Mouse (Mus musculus) kidney, postnatal 0 days (tissue): ENCODE results near the gene Tbc1d22a. TPM values are rescaled to one million over a fixed set of nuclear protein-coding genes. Genes with fewer than 3 reads are reported as not detected.
"Not testable (repeated sequence)": the region's sequence is repeated elsewhere in the genome, so short reads cannot be mapped to it uniquely, and the experiment has no call there.

Experiments used
- ATAC-seq: fragments of 200-750 bp; cut with Nextera tagmentation; replicated peaks from 2 replicates; pipeline ENCODE4 v1.8.0; 2017; ENCODE audit warnings: low read depth, moderate number of reproducible peaks, moderate TSS enrichment, moderate library complexity; ENCODE audit not compliant: low FRiP score
- DNase-seq: peaks from one replicate; pipeline ENCODE4 v3.0.0-alpha.2; 2016; ENCODE audit warnings: low spot score
- H3K27ac ChIP-seq: fragments of 300-500 bp; sonication (generic); 2 replicates; pipeline ENCODE4 v1.5.1; 2014; ENCODE audit warnings: mild to moderate bottlenecking
- H3K27me3 ChIP-seq: fragments of 300-500 bp; sonication (generic); 2 replicates; pipeline ENCODE4 v1.6.1; 2014; ENCODE audit warnings: low read length, mixed read lengths; ENCODE audit not compliant: insufficient read depth
- H3K36me3 ChIP-seq: fragments of 300-500 bp; sonication (generic); 2 replicates; pipeline ENCODE4 v1.6.1; 2014; ENCODE audit warnings: low read length, mixed read lengths; ENCODE audit not compliant: insufficient read depth
- H3K4me1 ChIP-seq: fragments of 300-500 bp; sonication (generic); replicated peaks from 2 replicates; pipeline ENCODE4 v1.6.1; 2014; ENCODE audit warnings: antibody characterized with exemption, low read length, mixed read lengths; ENCODE audit not compliant: insufficient read depth
- H3K4me2 ChIP-seq: fragments of 300-500 bp; sonication (generic); 2 replicates; pipeline ENCODE4 v1.6.1; 2014; ENCODE audit warnings: mild to moderate bottlenecking, low read length, moderate library complexity, mixed read lengths
- H3K4me3 ChIP-seq: fragments of 300-500 bp; sonication (generic); replicated peaks from 2 replicates; pipeline ENCODE4 v1.5.1; 2014; ENCODE audit warnings: low read depth, low read length
- H3K9ac ChIP-seq: fragments of 300-500 bp; sonication (generic); 2 replicates; pipeline ENCODE4 v1.6.1; 2014; ENCODE audit warnings: low read depth, low read length
- H3K9me3 ChIP-seq: fragments of 300-500 bp; sonication (generic); replicated peaks from 2 replicates; pipeline ENCODE4 v1.6.1; 2016; ENCODE audit warnings: low read length, inconsistent platforms, mixed read lengths
- CTCF ChIP-seq: IDR thresholded peaks from 2 replicates; pipeline ENCODE4 v1.5.1; 2016; ENCODE audit warnings: antibody characterized with exemption, low read depth, mild to moderate bottlenecking, moderate library complexity
- WGBS: fragments of 180-500 bp; shearing (Covaris S2); extraction: QIAGEN DNeasy Blood & Tissue Kit; methylation state at CpG from one replicate; pipeline ENCODE4 v1.1.7; 2014; 5-methylcytosine and 5-hydroxymethylcytosine counted together
- polyA plus RNA-seq: library from polyadenylated mRNA; unstranded; fragments of >200 nt; fragmentation: Nextera tagmentation; extraction: Ambion mirVana; gene quantifications from 2 replicates; pipeline ENCODE4 v1.2.1, GENCODE M21; 2015

Tbc1d22a gene
- polyA plus RNA-seq, 1 experiment from 2014 or later = 12.7 TPM

DNA sequence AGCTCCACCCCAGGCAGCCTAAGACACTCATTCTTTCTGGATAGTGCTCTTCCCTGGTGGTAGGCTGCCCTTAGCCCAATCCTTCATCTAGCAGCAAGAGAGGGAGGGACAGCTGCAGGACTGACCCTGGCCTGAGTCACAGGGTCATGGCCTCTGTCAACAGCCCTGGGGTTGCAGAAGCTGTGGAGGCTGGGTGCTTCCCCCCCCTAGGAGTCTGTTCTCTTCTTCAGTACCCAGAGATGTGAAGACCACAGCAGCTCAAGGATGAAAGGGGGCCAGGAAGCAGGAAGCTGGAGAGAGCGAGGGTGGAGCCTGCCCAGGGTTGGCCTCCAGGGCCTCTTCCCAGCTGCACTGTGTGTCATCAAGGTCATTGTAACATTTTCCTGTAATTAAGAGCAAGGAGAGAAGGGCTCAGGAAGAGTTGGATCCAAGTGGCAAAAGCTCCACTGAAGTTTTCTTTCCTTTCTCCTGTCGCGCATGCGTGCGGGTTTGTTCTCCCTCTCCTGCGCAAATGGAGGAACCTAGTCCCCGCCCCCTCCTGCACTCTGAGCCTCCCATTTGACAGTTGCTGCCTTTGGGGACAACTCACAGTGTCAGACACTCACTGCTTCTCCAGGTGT is 10.2 kb upstream of the Tbc1d22a start:
- Histone ChIP-seq H3K9me3 (no peaks in the 10 kb centered on the region), H3K4me3 (no peak overlapping the region), H3K27me3 (no peaks in the 10 kb centered on the region), H3K27ac (peak overlapping the region; percentile 36; the same call in 1 of the 2 replicates), H3K4me1 (peaks cover 32% of the 10 kb centered on the region), H3K4me2 (0 out of 2 replicates have a peak overlapping the region, but pooled peaks have one; percentile 4), H3K9ac (no peak overlapping the region), H3K36me3 (no peaks in the 10 kb centered on the region)
- no peak for ATAC-seq
- WGBS = 45% methylated on average over 7 of the region's 7 CpGs
- no peak for DNase-seq
- TF ChIP-seq CTCF = no peak

DNA sequence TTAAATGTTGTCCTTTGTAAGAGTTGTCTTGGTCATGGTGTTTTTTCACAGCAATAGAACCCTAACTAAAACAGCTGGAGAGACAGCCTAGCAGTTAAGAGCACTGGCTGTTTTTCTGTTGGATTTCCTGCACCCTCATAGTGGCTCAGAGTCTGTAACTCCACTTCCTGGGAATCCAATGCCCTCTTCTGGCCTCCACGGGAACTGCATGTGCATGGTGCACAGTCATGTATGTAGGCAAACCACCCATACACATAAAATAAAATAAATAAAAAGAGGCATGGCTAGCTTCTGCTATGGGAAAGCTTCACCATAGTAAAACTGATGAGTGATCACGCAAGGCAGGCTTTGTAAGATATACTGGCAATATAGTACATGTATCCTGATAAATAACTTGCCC is 9.0 kb upstream of the Tbc1d22a start:
- peak; percentile 72 for TF ChIP-seq CTCF
- no peak overlapping the region for H3K27ac ChIP-seq
- H3K4me3 ChIP-seq = no peak overlapping the region
- WGBS = 68% methylated on average over 2 of the region's 2 CpGs
- no peak overlapping the region for H3K9ac ChIP-seq
- no peaks in the 10 kb centered on the region for H3K9me3 ChIP-seq
- no peaks in the 10 kb centered on the region for H3K27me3 ChIP-seq
- ATAC-seq = no peak
- H3K4me2 ChIP-seq = no peak overlapping the region
- peaks cover 28% of the 10 kb centered on the region for H3K4me1 ChIP-seq
- DNase-seq = no peak
- H3K36me3 ChIP-seq = no peaks in the 10 kb centered on the region

DNA sequence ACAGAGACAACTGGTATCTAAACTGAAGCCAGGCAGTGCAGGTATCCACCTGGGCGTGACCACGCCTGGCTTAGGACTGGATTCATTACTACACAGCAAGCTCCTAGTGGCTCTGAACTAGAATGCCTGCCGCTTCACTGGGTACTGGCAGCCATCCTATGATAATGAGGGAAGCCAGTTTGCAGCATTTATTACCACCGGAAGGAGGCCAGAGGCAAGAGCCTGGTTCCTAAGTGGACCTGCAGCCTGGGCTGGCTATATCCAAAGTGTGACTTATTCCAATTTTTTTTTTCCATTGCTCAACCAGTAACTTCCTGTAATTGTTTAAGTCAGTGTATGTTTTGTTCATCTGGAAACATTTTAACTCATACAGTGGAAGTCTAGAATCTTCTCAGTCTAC is 7.9 kb upstream of the Tbc1d22a start:
- H3K4me1 ChIP-seq = peaks cover 22% of the 10 kb centered on the region
- no peak overlapping the region for H3K4me3 ChIP-seq
- no peak overlapping the region for H3K4me2 ChIP-seq
- no peaks in the 10 kb centered on the region for H3K36me3 ChIP-seq
- H3K9me3 ChIP-seq = no peaks in the 10 kb centered on the region
- no peaks in the 10 kb centered on the region for H3K27me3 ChIP-seq
- H3K9ac ChIP-seq = no peak overlapping the region
- WGBS = 60% methylated on average over 4 of the region's 4 CpGs
- DNase-seq (no peak), ATAC-seq (no peak)
- TF ChIP-seq CTCF = peak; percentile 14; the same call in 1 of the 2 replicates
- peak overlapping the region; percentile 42; the same call in 1 of the 2 replicates for H3K27ac ChIP-seq

DNA sequence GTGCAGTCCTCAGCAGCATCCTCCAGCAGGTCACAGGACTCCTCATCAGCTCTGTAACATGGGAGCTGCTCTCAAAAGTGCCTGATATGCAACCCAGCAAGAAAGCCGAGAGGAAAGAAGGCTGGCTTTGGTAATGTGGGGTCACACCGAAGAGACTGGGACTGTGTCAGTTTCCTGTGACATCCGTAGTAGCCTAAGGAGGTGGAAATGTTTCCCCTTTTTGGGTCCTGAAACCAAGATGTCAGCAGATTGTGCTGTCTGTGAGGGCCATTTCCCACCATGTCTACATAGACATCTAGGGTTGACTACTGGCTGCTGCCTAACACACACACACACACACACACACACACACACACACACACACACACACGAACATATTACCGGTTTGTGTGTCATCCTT is 2.1 kb upstream of the Tbc1d22a start:
- not testable (repeated sequence) for H3K4me2 ChIP-seq, H3K4me1 ChIP-seq, H3K36me3 ChIP-seq, H3K9me3 ChIP-seq, H3K27me3 ChIP-seq, ATAC-seq, H3K4me3 ChIP-seq, H3K27ac ChIP-seq, DNase-seq, H3K9ac ChIP-seq
- 91% methylated on average over 5 of the region's 5 CpGs for WGBS

DNA sequence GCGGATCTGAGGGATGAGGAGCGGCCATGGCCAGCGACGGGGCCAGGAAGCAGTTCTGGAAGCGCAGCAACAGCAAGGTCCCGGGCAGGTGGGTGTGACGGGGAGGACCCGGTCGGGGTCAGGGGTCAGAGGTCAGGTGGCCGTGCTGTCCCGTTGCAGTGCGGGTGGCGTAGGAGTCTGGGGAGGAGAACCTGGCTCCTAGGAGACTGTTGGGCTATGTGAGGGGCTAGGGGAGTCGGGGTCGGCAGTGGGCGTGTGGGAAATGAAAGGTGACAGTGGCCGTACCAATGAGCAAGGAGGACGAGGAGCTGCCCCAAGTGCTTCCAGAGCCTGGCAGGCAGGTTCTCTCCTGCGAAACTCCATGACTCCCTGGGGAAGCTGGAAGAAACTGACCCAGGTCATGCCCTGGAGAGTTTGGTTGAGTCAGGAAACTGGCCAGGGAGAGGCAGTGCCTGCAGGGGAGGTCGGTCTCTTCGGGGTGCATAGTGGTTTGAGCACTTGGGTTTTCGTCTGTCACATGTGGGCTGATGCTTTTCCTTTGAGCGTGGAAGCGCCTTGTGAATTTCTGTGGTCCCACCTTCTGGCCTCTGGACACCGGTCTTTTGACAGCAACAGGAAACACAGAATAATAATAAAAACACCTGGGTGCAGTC is 416 bp downstream of the Tbc1d22a start:
- Histone ChIP-seq H3K27ac (peak overlapping the region; percentile 92), H3K4me3 (peak overlapping the region; percentile 85), H3K4me1 (peaks cover 9% of the 10 kb centered on the region), H3K4me2 (peak overlapping the region; percentile 86), H3K27me3 (no peaks in the 10 kb centered on the region), H3K36me3 (no peaks in the 10 kb centered on the region), H3K9me3 (no peaks in the 10 kb centered on the region), H3K9ac (peak overlapping the region; percentile 84)
- DNase-seq (no peak), ATAC-seq (peak; percentile 59; the same call in 1 of the 2 replicates)
- no peak for TF ChIP-seq CTCF
- WGBS = 8% methylated on average over 25 of the region's 25 CpGs

DNA sequence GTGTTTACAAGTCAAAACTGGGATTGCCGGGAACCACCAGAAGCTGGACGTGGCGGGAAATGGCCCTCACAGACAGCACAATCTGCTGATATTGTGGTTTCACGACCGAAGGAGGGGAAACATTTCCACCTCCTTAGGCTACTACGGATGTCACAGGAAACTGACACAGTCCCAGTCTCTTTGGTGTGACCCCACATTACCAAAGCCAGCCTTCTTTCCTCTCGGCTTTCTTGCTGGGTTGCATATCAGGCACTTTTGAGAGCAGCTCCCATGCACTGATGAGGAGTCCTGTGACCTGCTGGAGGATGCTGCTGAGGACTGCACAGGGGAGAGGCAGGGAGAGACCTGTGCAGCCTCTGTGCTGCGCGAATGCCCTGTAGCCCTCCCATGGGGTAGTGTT is 2.4 kb downstream of the Tbc1d22a start:
- not testable (repeated sequence) for H3K9me3 ChIP-seq, H3K27ac ChIP-seq, H3K36me3 ChIP-seq, H3K4me3 ChIP-seq, ATAC-seq, H3K9ac ChIP-seq, H3K4me2 ChIP-seq, DNase-seq, H3K27me3 ChIP-seq
- peaks cover 22% of the 10 kb centered on the region for H3K4me1 ChIP-seq
- WGBS = 77% methylated on average over 9 of the region's 9 CpGs
